Mouse (Mus musculus) left cerebral cortex, adult 6 months (tissue): ENCODE results near the gene Gm20914. TPM values are rescaled to one million over a fixed set of nuclear protein-coding genes. Genes with fewer than 3 reads are reported as not detected.

Experiments used
- long read RNA-seq, 2 experiments: library from polyadenylated mRNA; unstranded; transcript quantifications; one replicate each; pipeline ENCODE4 v2.0.0; 2019 to 2020
- polyA plus RNA-seq: library from polyadenylated mRNA; unstranded; fragments of <200 nt; fragmentation: Nextera tagmentation; gene quantifications from 2 replicates; pipeline ENCODE4 v1.2.3, GENCODE M21; 2021

Gene Gm20914
- polyA plus RNA-seq = not detected in 2 replicates
- long read RNA-seq, experiment 1 = 0 reads
- long read RNA-seq, experiment 2 = 0 reads

DNA sequence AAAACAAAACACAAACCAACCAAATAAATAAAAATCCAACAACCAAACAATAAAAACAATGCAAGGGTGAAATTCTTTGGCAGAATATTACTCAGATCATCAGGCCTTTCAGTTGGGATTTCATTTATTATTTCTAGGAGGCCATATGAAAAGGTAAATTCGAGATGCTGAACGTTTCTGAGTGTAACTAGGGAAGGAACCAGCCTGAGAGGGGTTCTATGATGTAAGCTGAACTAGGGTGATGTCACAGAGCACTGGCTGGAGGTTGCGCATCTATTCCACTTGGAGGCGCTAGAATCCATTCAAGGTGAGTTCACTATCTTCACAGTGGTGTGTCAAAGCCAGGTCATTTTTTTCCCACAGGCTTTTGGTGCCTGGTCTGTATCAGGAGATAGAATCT, at the start of gene Gm20914:
Gm20914 (plus strand) TSS at position 301 of the 400 bp plus-strand sequence.

Other genes with a start within 250 kb of the Gm20914 start
- not detected in 2 replicates for gene Gm21854, start 69.0 kb upstream of the Gm20914 start, polyA plus RNA-seq
- not detected in 2 replicates for gene Gm28171, start 67.4 kb downstream of the Gm20914 start, polyA plus RNA-seq
- not detected in 2 replicates for gene Gm21778, start 216.5 kb downstream of the Gm20914 start, polyA plus RNA-seq